Mouse (Mus musculus) cerebellum, adult (tissue): ENCODE results near the gene Asic5.

Experiments
- ATAC-seq: cut with Nextera tagmentation; 2 replicates; pipeline ENCODE4 v1.9.2; 2017; ENCODE audit warnings: mild to moderate bottlenecking, moderate library complexity, mixed read lengths; ENCODE audit not compliant: insufficient number of reproducible peaks, low FRiP score, low TSS enrichment

Asic5 gene

DNA sequence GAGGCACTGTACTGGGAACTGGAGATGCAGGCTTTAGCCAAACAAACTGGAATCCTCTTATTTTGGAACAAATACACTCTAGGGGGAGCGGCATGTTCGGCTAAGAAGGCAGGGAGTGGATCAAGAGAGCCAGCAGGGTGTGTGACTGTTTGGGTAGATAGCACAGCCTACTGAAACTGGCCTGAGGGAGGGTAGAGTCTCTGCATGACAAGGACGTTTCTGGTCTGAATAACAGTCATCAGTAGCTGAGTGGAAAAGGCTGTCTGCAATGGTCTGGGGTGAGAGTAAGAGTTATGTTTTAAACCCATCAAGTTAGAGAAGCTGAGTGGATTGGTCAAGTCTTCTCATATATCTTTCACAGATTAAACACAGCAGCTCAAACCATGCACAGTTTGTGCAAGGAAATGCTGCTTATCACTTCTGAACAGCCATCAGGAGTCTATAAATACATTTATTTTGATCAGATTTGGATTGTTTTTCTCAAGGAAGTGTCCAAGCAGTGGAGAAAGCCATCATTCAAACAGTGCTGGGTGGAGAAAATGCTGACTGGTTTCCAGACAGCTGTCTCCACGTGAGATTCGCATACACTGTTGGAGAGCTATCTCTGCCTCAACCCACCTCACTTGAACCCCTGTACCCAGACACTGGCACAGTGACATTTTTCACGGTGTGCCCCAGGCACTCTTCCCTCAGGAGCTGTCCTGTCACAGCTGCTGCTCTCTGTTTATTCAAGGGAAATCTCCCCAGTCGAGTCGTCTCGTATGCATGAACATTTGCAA, 79.5 kb downstream of the Asic5 start:
- ATAC-seq: no peak; the same call in 1 of the 2 replicates

GRCm38 (mm10) chr3:82067830-82068229, 85.7 kb downstream of the Asic5 start:
- no peak for ATAC-seq
